Mouse (Mus musculus) urinary bladder, adult 18-20 months (tissue): ENCODE measurements around the gene Cers6.

Experiments
- DNase-seq, 2 experiments: peaks; one replicate each; pipeline ENCODE4 v3.0.0; 2022; ENCODE audit warnings: low spot score in 2 of 2, mixed read lengths in 2 of 2

The Cers6 gene

DNA sequence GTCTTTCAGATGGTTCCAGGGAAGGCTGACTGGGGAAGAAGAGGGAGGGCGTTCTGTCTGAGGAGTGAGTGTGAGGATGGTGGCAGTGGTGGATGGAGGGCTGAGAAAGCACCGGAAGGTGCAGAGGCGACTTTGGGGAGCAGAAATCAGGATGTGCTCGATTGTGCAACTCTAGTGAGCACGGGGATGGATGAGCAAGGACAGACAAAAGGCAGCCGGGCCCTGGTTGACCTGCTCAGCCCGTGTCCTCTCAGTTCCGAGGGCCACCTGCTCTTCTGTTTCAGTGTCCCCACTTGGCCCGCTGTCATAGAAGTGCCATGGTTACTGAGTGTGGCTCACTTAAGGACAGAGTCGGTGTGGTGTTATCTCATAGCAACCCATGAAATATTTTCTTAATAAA, 99.4 kb downstream of the Cers6 start:
- DNase-seq = no peak

- no peak for DNase-seq
Measured at GRCm38 (mm10) chr2:68966360-68966759, 105.1 kb downstream of the Cers6 start.

GRCm38 (mm10) chr2:68968028-68968427, 106.8 kb downstream of the Cers6 start:
- no peak for DNase-seq

GRCm38 (mm10) chr2:68971840-68972239, 110.6 kb downstream of the Cers6 start:
- no peak for DNase-seq

DNA sequence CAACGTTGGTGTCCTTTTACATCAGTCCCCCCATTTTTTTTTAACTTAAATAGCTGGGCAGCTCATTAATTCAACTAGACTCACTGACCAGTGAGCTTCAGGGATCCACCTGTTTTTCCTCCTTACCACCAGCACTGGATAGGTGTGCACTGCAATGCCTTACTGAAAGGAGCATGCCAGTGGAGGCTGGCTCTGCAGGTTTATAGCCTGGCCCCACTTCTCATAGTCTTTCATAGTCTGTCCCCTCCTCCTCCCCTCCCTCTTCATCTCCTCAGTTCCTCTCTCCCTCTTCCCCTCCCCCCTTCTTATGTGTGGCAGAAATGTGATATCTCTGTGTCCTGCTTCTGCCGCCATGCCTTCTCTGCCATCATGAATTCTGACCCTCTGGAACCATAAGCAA, 112.5 kb downstream of the Cers6 start:
- no peak for DNase-seq

DNA sequence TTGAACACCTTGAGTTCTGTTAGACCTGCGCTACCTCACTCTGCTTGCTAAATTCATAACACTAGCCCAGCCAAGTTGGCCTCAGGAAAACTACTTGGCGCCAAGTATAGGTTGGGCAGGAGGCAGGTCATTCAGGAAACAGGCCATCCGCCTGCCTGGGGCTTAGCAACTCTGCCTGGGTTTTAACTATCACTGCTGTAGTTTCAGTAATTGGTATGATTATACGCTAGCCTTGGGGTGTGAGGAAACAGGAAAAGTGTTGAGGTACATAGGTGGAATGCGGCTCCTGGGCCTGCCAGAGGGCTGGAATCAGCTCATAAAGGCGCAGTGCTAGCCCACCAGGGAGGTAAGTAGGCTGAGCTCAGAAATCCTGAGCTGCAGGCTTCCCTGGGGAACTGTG, 114.0 kb downstream of the Cers6 start:
- no peak for DNase-seq

- DNase-seq = no peak
Measured at GRCm38 (mm10) chr2:68975780-68976179, 114.5 kb downstream of the Cers6 start.

DNA sequence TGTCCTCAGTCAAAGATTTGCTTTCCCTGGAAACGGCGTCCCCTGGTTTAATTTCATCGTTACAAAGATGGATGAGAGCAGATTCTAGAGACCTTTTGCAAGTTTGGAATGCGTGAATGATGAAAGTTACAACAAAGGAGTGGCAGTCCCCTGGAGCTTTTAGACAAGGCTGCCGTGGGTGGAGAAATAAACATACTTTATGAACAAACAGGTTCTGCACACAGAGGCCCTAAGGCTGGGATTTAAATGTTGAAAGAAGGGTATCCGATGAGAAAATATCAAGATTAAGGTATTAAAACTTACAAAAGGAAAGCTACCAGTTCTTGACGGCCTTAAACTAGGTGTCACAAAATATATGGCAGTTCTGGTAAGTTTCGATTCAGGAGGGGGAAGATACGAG, 117.0 kb downstream of the Cers6 start:
- DNase-seq = no peak

DNA sequence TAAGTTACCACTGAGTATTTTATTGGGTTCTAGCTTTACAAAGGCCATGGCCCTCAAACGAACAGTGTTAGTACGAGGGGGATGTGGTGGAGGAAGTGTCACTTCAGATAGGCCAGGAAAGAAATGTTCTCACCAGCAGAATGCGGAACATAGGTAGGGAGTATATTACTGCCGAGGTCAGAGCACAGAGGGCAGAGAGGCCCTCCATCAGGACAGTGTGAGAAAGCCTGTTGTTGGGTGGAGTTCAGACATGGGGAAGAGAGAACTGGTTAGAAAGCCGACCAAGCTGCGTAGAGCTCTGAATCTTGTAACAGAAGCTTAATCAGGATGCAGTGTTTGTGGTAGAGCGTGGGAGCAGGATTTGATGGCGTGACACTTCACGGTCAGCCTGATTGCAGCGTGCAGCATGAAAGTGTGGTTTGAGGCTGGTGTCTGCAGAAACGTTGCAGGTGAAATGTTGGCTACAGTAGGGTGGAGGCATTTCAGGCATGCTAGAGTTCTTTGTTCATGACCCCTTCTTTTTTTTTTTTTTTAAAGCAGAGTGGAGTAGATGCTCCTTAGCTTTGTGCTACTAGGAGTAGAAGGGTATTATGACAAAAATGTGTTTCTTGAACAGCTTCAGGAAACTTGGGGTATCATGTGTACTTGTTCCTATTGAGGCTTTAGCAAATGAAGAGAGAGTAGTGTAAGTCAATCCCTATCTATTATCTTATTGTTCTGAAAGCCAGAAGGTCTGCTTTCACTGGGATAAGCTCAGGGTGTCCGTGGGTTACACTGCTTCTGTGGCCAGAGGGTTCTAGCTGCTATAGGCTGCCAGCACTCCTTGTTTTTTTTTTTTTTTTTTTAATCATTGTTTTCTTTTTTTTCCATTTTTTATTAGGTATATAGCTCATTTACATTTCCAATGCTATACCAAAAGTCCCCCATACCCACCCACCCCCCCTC, 117.7 kb downstream of the Cers6 start:
- no peak for DNase-seq

DNA sequence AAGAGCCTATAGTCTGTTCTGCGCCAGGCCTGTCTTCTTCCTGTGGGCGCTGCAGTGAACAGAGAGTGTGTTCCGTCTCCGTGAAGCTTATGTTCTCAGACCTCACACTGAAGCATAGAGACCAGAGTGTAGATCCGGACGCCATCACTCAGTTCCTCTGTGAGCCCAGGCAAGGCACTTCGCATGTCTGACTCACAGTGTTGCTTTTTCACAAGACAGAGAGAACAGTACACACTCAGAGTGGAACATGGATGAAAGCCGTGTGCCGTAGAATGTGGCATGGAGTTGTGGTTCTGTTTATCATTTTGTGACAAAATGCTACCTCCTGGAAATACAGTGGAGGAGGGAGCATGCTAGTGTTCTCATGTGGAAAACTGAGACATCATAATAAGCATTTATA, 120.1 kb downstream of the Cers6 start:
- DNase-seq = no peak

DNA sequence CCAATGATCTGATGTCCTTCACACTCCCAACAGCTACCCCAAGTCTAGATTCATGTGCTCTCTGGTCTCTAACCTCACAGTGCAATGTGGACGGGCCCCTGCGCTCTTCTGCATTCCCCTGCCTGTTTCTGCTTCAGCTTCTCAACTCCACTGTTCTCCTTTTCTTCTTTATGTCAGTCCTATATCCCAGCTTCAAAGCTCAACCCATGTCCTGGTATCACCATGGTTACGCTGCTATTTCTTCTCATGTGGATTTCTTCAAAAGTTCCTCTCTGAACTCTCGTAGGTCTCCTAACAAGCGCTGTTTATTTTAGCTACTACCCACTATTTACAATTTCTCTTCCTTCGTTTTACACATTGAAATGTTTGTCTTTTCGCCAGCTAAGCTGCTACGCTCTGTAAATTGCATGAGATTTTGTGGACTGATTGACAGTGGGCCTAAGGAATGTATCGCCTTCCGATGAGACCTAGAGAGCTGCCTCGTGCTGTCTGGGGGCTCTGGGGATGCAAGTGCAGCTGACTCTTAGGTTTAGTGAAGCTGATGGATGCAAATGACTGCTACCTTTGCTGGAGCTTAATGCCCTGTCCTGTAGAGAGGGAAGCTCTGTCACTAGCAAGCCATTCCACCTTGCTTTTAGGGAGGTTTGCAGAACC, 120.6 kb downstream of the Cers6 start:
- DNase-seq = no peak

GRCm38 (mm10) chr2:68982979-68983378, 121.7 kb downstream of the Cers6 start:
- no peak for DNase-seq

DNA sequence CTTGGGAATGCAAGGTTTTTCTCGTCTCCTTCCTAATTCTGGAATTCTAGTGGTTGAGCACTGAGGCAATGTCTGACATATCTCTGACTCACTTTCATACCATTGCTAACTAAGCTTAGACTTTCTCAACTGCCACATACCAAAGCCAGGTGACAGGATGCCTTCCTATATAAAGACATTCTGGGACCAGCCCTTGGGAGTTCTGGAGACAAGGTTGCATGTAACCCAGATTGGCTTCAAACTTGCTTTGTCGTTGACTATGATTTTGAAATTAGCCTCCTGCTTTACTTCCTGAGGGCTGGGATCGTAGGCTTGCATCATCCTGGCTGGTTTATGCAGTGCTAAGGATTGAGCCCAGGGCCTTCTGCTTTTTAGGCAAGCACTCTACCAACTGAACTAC, 122.2 kb downstream of the Cers6 start:
- DNase-seq = no peak

- no peak for DNase-seq
Measured at GRCm38 (mm10) chr2:68989117-68989516, 127.9 kb downstream of the Cers6 start.

DNA sequence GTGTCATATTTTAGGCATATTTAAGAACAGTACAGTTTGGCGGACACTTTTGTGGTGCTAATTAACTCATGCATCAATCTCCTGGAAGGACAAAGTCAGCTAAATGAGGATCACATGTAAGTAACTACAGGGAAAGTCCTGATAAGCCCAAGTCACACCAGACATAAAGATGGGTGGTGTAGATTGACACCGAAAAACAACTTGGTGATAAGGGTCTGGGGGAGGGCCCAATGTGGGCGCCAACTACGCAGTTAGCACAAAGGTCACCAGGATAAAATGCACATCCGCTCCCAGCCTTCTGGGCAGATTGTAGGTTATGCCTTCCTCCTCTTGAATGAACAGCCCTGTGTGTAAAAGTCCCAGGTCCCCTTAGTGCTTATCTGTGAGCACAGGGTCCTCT, 131.4 kb downstream of the Cers6 start:
- DNase-seq = no peak

GRCm38 (mm10) chr2:68994441-68994840, 133.2 kb downstream of the Cers6 start:
- no peak for DNase-seq

- no peak for DNase-seq
Measured at GRCm38 (mm10) chr2:68995723-68996122, 134.5 kb downstream of the Cers6 start.

GRCm38 (mm10) chr2:68996268-68996667, 135.0 kb downstream of the Cers6 start:
- no peak for DNase-seq

GRCm38 (mm10) chr2:69004001-69004400, 142.8 kb downstream of the Cers6 start:
- DNase-seq = no peak

DNA sequence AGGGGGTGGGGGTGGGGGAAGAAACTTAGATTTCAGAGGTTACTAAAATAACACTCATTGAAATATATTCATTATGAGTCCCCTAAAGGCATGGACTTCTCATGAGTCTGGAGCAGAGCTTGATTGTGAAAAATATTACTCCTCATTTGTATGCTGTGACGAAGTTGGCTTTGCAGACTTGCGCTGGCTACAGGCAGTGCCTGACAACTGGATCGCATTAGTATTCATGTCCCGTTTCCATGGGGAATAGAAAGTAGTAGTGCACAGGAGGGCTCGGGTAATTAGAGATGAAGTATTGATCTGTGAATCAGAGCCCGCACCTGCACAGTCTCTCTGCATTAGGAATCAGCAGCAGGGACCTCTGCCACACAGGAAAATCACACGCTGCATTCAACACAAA, 150.2 kb downstream of the Cers6 start:
- no peak for DNase-seq

- no peak for DNase-seq
Measured at GRCm38 (mm10) chr2:69011860-69012259, 150.6 kb downstream of the Cers6 start.

DNA sequence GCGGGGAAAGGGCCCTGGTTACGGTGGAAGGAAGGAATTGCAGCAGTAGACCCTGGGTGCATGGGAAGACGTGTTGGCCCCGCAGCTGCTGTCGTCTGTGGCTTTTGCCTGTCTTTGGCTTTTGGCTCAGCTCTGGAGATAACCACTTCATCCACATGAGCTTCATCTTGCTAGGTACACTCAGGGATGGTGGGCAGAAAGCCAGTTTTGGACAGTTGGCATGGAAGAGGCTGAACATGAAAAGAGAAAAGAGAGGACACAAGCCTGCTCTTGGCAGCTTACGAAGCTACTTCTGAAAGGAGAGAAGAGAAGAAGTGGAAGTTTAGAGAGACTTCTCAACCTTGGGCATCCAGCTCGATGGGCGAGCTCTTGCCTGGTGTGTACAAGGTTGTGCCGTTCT, 153.0 kb downstream of the Cers6 start:
- DNase-seq = no peak

DNA sequence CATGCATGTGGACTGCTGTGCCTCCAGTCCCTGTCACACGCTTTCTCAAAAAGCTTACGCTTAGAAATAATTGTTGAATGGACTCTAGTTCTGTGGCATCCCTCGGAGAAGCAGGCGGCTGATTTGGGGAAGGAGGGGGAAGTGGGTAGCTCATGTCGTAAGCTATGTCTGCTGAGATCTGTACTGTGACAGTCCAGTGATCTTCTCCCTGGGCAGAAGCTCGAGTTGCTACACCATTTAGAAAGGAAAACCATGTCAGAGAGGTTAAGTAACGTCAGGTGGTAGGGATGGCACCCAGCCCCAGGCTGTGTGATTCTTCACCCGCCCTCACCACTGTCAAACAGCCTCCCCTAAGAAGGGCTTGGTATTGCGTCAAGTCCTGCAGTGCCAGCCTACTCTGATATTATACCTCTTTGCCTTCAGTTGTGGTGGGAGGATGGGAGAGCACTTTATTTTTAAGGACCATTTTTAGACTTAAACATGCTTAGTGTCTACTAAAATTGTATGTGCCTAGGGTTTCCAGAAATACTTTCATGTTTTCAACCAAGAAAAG, 154.0 kb downstream of the Cers6 start:
- DNase-seq = no peak
